Mouse (Mus musculus) kidney, embryonic 16.5 days (tissue): ENCODE results near the gene Gm38431. TPM values are rescaled to one million over a fixed set of nuclear protein-coding genes. Genes with fewer than 3 reads are reported as not detected.

Source experiments
- ATAC-seq: fragments of 200-750 bp; cut with Nextera tagmentation; 2 replicates; pipeline ENCODE4 v1.8.0; 2017; ENCODE audit warnings: moderate TSS enrichment; ENCODE audit not compliant: low FRiP score, low TSS enrichment
- H3K27ac ChIP-seq: fragments of 300-500 bp; sonication (generic); 2 replicates; pipeline ENCODE4 v1.5.1; 2014; ENCODE audit warnings: low read length
- H3K27me3 ChIP-seq: fragments of 300-500 bp; sonication (generic); 2 replicates; pipeline ENCODE4 v1.6.1; 2014; ENCODE audit warnings: low read length, control low read depth, mixed read lengths; ENCODE audit not compliant: insufficient read depth
- H3K36me3 ChIP-seq: fragments of 300-500 bp; sonication (generic); 2 replicates; pipeline ENCODE4 v1.6.1; 2014; ENCODE audit warnings: low read length, control low read depth, mixed read lengths; ENCODE audit not compliant: insufficient read depth
- H3K4me1 ChIP-seq: fragments of 300-500 bp; sonication (generic); 2 replicates; pipeline ENCODE4 v1.6.1; 2014; ENCODE audit warnings: low read length, control low read depth, mixed read lengths; ENCODE audit not compliant: insufficient read depth
- H3K4me2 ChIP-seq: fragments of 300-500 bp; sonication (generic); replicated peaks from 2 replicates; pipeline ENCODE4 v1.6.1; 2014; ENCODE audit warnings: low read depth, low read length
- H3K4me3 ChIP-seq: fragments of 300-500 bp; sonication (generic); 2 replicates; pipeline ENCODE4 v1.5.1; 2014; ENCODE audit warnings: mild to moderate bottlenecking, low read length
- H3K9ac ChIP-seq: fragments of 300-500 bp; sonication (generic); replicated peaks from 2 replicates; pipeline ENCODE4 v1.6.1; 2014; ENCODE audit warnings: low read length
- H3K9me3 ChIP-seq: fragments of 300-500 bp; sonication (generic); 2 replicates; pipeline ENCODE4 v1.6.1; 2016; ENCODE audit warnings: low read length, control low read depth
- WGBS: fragments of 180-500 bp; shearing (Covaris S2); extraction: QIAGEN DNeasy Blood & Tissue Kit; methylation state at CpG from one replicate; pipeline ENCODE4 v1.1.7; 2014; 5-methylcytosine and 5-hydroxymethylcytosine counted together
- microRNA counts: library from miRNA; unstranded; fragments of <30 nt; microRNA quantifications from one replicate; lab custom pipeline; 2016
- microRNA-seq: library from miRNA; unstranded; fragments of <30 nt; microRNA quantifications from one replicate; pipeline ENCODE4, GENCODE M21; 2016
- polyA plus RNA-seq: library from polyadenylated mRNA; unstranded; fragments of >200 nt; fragmentation: Nextera tagmentation; extraction: Ambion mirVana; gene quantifications from 2 replicates; pipeline ENCODE4 v1.2.1, GENCODE M21; 2015

Gm38431 gene
- polyA plus RNA-seq, 1 experiment from 2014 or later = 3.7 TPM

GRCm38 (mm10) chr9:21027774-21028290 lies 64.0 kb downstream of the Gm38431 start:
- Histone ChIP-seq H3K4me3 (no peak overlapping the region), H3K27me3 (peaks cover 15% of the 10 kb centered on the region), H3K27ac (no peak overlapping the region), H3K4me2 (no peak overlapping the region), H3K9me3 (no peaks in the 10 kb centered on the region), H3K9ac (no peak overlapping the region), H3K4me1 (peaks cover 28% of the 10 kb centered on the region), H3K36me3 (no peaks in the 10 kb centered on the region)
- WGBS = 58% methylated on average over 8 of the region's 8 CpGs
- no peak for ATAC-seq

GRCm38 (mm10) chr9:21026849-21027248 lies 64.9 kb downstream of the Gm38431 start:
- Histone ChIP-seq H3K36me3 (no peaks in the 10 kb centered on the region), H3K9ac (peak overlapping the region; percentile 19; the same call in 1 of the 2 replicates), H3K27ac (no peak overlapping the region), H3K9me3 (no peaks in the 10 kb centered on the region), H3K27me3 (peaks cover 6% of the 10 kb centered on the region), H3K4me1 (peaks cover 19% of the 10 kb centered on the region), H3K4me2 (no peak overlapping the region), H3K4me3 (no peak overlapping the region)
- WGBS = 75% methylated on average over 12 of the region's 12 CpGs
- no peak for ATAC-seq

- Histone ChIP-seq H3K9me3 (no peaks in the 10 kb centered on the region), H3K4me3 (no peak overlapping the region), H3K27ac (no peak overlapping the region), H3K4me2 (no peak overlapping the region), H3K4me1 (peaks cover 9% of the 10 kb centered on the region), H3K9ac (no peak overlapping the region), H3K36me3 (no peaks in the 10 kb centered on the region), H3K27me3 (0 out of 2 replicates have a peak, but pooled peaks cover 4% of the 10 kb centered on the region)
- 67% methylated on average over 19 of the region's 19 CpGs for WGBS
- no peak for ATAC-seq
These were observed 66.5 kb downstream of the Gm38431 start for GRCm38 (mm10) chr9:21025258-21025810.

- 94% methylated on average over 1 of the region's 1 CpGs for WGBS
- Histone ChIP-seq H3K4me3 (no peak overlapping the region), H3K4me1 (no peaks in the 10 kb centered on the region), H3K9ac (no peak overlapping the region), H3K4me2 (no peak overlapping the region), H3K9me3 (no peaks in the 10 kb centered on the region), H3K36me3 (no peaks in the 10 kb centered on the region), H3K27ac (no peak overlapping the region), H3K27me3 (peaks cover 4% of the 10 kb centered on the region)
- no peak for ATAC-seq
These were observed 69.1 kb downstream of the Gm38431 start for GRCm38 (mm10) chr9:21022726-21023125.

- no peaks in the 10 kb centered on the region for H3K36me3 ChIP-seq
- H3K9ac ChIP-seq = no peak overlapping the region
- no peaks in the 10 kb centered on the region for H3K4me1 ChIP-seq
- H3K4me2 ChIP-seq = no peak overlapping the region
- no peak overlapping the region for H3K4me3 ChIP-seq
- no peak for ATAC-seq
- peaks cover 8% of the 10 kb centered on the region for H3K27me3 ChIP-seq
- 59% methylated on average over 6 of the region's 6 CpGs for WGBS
- H3K27ac ChIP-seq = no peak overlapping the region
- H3K9me3 ChIP-seq = no peaks in the 10 kb centered on the region
These were observed 69.5 kb downstream of the Gm38431 start for GRCm38 (mm10) chr9:21022288-21022687.

GRCm38 (mm10) chr9:21021363-21021762 lies 70.4 kb downstream of the Gm38431 start:
- ATAC-seq = no peak
- 0 out of 2 replicates have a peak, but pooled peaks cover 4% of the 10 kb centered on the region for H3K4me1 ChIP-seq
- H3K4me3 ChIP-seq = no peak overlapping the region
- H3K4me2 ChIP-seq = no peak overlapping the region
- H3K9me3 ChIP-seq = no peaks in the 10 kb centered on the region
- peaks cover 16% of the 10 kb centered on the region for H3K27me3 ChIP-seq
- H3K27ac ChIP-seq = no peak overlapping the region
- WGBS = 80% methylated on average over 3 of the region's 3 CpGs
- H3K9ac ChIP-seq = no peak overlapping the region
- no peaks in the 10 kb centered on the region for H3K36me3 ChIP-seq

- no peak overlapping the region for H3K27ac ChIP-seq
- no peak overlapping the region for H3K9ac ChIP-seq
- no peaks in the 10 kb centered on the region for H3K9me3 ChIP-seq
- H3K4me2 ChIP-seq = no peak overlapping the region
- H3K36me3 ChIP-seq = no peaks in the 10 kb centered on the region
- ATAC-seq = no peak
- peaks cover 18% of the 10 kb centered on the region; the same call in 1 of the 2 replicates for H3K4me1 ChIP-seq
- WGBS = 73% methylated on average over 2 of the region's 2 CpGs
- no peak overlapping the region for H3K4me3 ChIP-seq
- peaks cover 23% of the 10 kb centered on the region for H3K27me3 ChIP-seq
These were observed 73.2 kb downstream of the Gm38431 start for GRCm38 (mm10) chr9:21018600-21018999.

MicroRNA genes within 50 kb of the gene (microRNA counts, 519-probe panel; counts per million panel counts)
- microRNA mmu-miR-1900 (lab: Ali Mortazavi, UCI) = 3,233 counts per million, percentile 75 among the panel's probes with 10 or more counts

Small RNA genes within 50 kb of the gene (microRNA-seq; reads per million reads assigned to microRNA genes)
- not detected for gene Mir1900
- gene Mir7082 = not detected

Other genes with a start within 250 kb of the Gm38431 start
- 18.8 and 20.1 TPM in 2 replicates for gene A230050P20Rik, start 223.4 kb downstream of the Gm38431 start, polyA plus RNA-seq
- 2.9 and 3.6 TPM in 2 replicates for gene Angptl6, start 212.3 kb downstream of the Gm38431 start, polyA plus RNA-seq
- gene Ppan, start 203.8 kb downstream of the Gm38431 start, polyA plus RNA-seq = 94.3 and 95.3 TPM in 2 replicates
- gene Eif3g, start 193.4 kb downstream of the Gm38431 start, polyA plus RNA-seq = 299 and 319 TPM in 2 replicates
- gene Dnmt1, start 132.1 kb downstream of the Gm38431 start, polyA plus RNA-seq = 107 and 110 TPM in 2 replicates
- 35.1 and 37.7 TPM in 2 replicates for gene S1pr2, start 115.2 kb downstream of the Gm38431 start, polyA plus RNA-seq
- 161 and 169 TPM in 2 replicates for gene Mrpl4, start 89.3 kb downstream of the Gm38431 start, polyA plus RNA-seq
- gene Icam1, start 76.0 kb downstream of the Gm38431 start, polyA plus RNA-seq = 14.2 and 18.0 TPM in 2 replicates
- gene Icam4, start 62.6 kb downstream of the Gm38431 start, polyA plus RNA-seq = 0.84 and 0.91 TPM in 2 replicates
- gene Icam5, start 59.9 kb downstream of the Gm38431 start, polyA plus RNA-seq = 0.39 and 0.45 TPM in 2 replicates
- 0.59 and 0.64 TPM in 2 replicates for gene Zglp1, start 24.9 kb downstream of the Gm38431 start, polyA plus RNA-seq
- gene Gm49373, start 18.9 kb downstream of the Gm38431 start, polyA plus RNA-seq = 0.77 and 0.84 TPM in 2 replicates
- gene Fdx1l, start 18.4 kb downstream of the Gm38431 start, polyA plus RNA-seq = 56.1 and 65.7 TPM in 2 replicates
- 66.8 and 78.7 TPM in 2 replicates for gene Raver1, start within 50 bp of the Gm38431 start, polyA plus RNA-seq
- 16.1 and 16.3 TPM in 2 replicates for gene Tyk2, start 39.2 kb upstream of the Gm38431 start, polyA plus RNA-seq
- 359 and 386 TPM in 2 replicates for gene Cdc37, start 58.0 kb upstream of the Gm38431 start, polyA plus RNA-seq
- 14.3 and 15.3 TPM in 2 replicates for gene Pde4a, start 73.7 kb upstream of the Gm38431 start, polyA plus RNA-seq
- 67.4 and 68.1 TPM in 2 replicates for gene Keap1, start 147.4 kb upstream of the Gm38431 start, polyA plus RNA-seq
- 0.13 and 0.14 TPM in 2 replicates for gene S1pr5, start 156.4 kb upstream of the Gm38431 start, polyA plus RNA-seq
- gene Atg4d, start 173.3 kb upstream of the Gm38431 start, polyA plus RNA-seq = 58.7 and 64.1 TPM in 2 replicates
- 14.6 and 20.0 TPM in 2 replicates for gene Kri1, start 196.0 kb upstream of the Gm38431 start, polyA plus RNA-seq
- gene Cdkn2d, start 199.4 kb upstream of the Gm38431 start, polyA plus RNA-seq = 50.9 and 51.7 TPM in 2 replicates
- gene Ap1m2, start 220.3 kb upstream of the Gm38431 start, polyA plus RNA-seq = 45.2 and 48.9 TPM in 2 replicates
- gene Slc44a2, start 228.7 kb upstream of the Gm38431 start, polyA plus RNA-seq = 116 and 122 TPM in 2 replicates